Mouse (Mus musculus): ENCODE results near the gene Kif7. TPM values are rescaled to one million over a fixed set of nuclear protein-coding genes. Genes with fewer than 3 reads are reported as not detected.

Kif7 gene
- total RNA-seq (2021) = under 1 TPM; 0.52 to 0.71 TPM
- long read RNA-seq, experiment 1, partial matches to known transcripts = 0 of 1 reads
- long read RNA-seq, experiment 1, other reads (novel, unspliced or antisense) = 1 of 1 reads
- long read RNA-seq, experiment 2 = 0 reads

- intact Hi-C loops (cut with DNase I) = no loop called here
- peak; percentile 59 to 76 for DNase-seq
Observed at GRCm38 (mm10) chr7:79715187-79715981, at the start of gene Kif7. Gene Kif7, minus strand, starts transcription at chr7:79715720.

GRCm38 (mm10) chr7:79762106-79762505, 46.6 kb upstream of the Kif7 start:
- intact Hi-C loops (cut with DNase I) = no loop called here
- DNase-seq = no peak

GRCm38 (mm10) chr7:79761124-79761876, 45.8 kb upstream of the Kif7 start:
- DNase-seq = no peak
- intact Hi-C loops (cut with DNase I) = no loop called here

- intact Hi-C loops (cut with DNase I) = no loop called here
- no peak for DNase-seq
Observed at GRCm38 (mm10) chr7:79759766-79760165, 44.2 kb upstream of the Kif7 start.

- intact Hi-C loops (cut with DNase I) = no loop called here
- no peak for DNase-seq
Observed at GRCm38 (mm10) chr7:79758176-79758575, 42.7 kb upstream of the Kif7 start.

GRCm38 (mm10) chr7:79756334-79756733, 40.8 kb upstream of the Kif7 start:
- intact Hi-C loops (cut with DNase I) = no loop called here
- no peak for DNase-seq

- intact Hi-C loops (cut with DNase I) = no loop called here
- no peak for DNase-seq
Observed at GRCm38 (mm10) chr7:79749511-79749910, 34.0 kb upstream of the Kif7 start.

- intact Hi-C loops (cut with DNase I) = no loop called here
- no peak for DNase-seq
Observed at GRCm38 (mm10) chr7:79747659-79748058, 32.1 kb upstream of the Kif7 start.

- intact Hi-C loops (cut with DNase I) = no loop called here
- DNase-seq = no peak
Observed at GRCm38 (mm10) chr7:79744585-79744984, 29.1 kb upstream of the Kif7 start.

GRCm38 (mm10) chr7:79744051-79744450, 28.5 kb upstream of the Kif7 start:
- intact Hi-C loops (cut with DNase I) = no loop called here
- no peak for DNase-seq

- peak; percentile 57 for DNase-seq
- intact Hi-C loops (cut with DNase I) = no loop called here
Observed at GRCm38 (mm10) chr7:79742659-79743536, 27.4 kb upstream of the Kif7 start, which contains the start of the genes Pex11a and Wdr93. Gene Pex11a, minus strand, starts transcription at chr7:79743131. Gene Wdr93, plus strand, starts transcription at chr7:79743163.

- DNase-seq = no peak
- intact Hi-C loops (cut with DNase I) = no loop called here
Observed at GRCm38 (mm10) chr7:79742277-79742658, 26.7 kb upstream of the Kif7 start.

GRCm38 (mm10) chr7:79740279-79740678, 24.8 kb upstream of the Kif7 start:
- no peak for DNase-seq
- intact Hi-C loops (cut with DNase I) = no loop called here

- DNase-seq = no peak
- intact Hi-C loops (cut with DNase I) = no loop called here
Observed at GRCm38 (mm10) chr7:79738913-79739312, 23.4 kb upstream of the Kif7 start.

- DNase-seq = no peak
- intact Hi-C loops (cut with DNase I) = no loop called here
Observed at GRCm38 (mm10) chr7:79736511-79736910, 21.0 kb upstream of the Kif7 start.

GRCm38 (mm10) chr7:79734563-79734962, 19.0 kb upstream of the Kif7 start:
- DNase-seq = peak; percentile 32 to 54
- intact Hi-C loops (cut with DNase I) = no loop called here

GRCm38 (mm10) chr7:79732622-79733021, 17.1 kb upstream of the Kif7 start, which contains the start of gene Plin1:
Gene Plin1, minus strand, starts transcription at chr7:79732903.
- intact Hi-C loops (cut with DNase I) = no loop called here
- no peak for DNase-seq

- intact Hi-C loops (cut with DNase I) = no loop called here
- DNase-seq = no peak
Observed at GRCm38 (mm10) chr7:79731438-79731837, 15.9 kb upstream of the Kif7 start.

GRCm38 (mm10) chr7:79729743-79730370, 14.3 kb upstream of the Kif7 start:
- intact Hi-C loops (cut with DNase I) = loop anchor here (2.0 to 5.0 kb wide), 2 partner anchors 68 to 117 kb away; partner anchors contain the start of gene Ticrr
- no peak for DNase-seq

- DNase-seq = peak in 1 of 2 experiments; percentile 43
- intact Hi-C loops (cut with DNase I) = loop anchor here (2.0 to 5.0 kb wide), 2 partner anchors 67 to 116 kb away; partner anchors contain the start of gene Ticrr
Observed at GRCm38 (mm10) chr7:79729169-79729568, 13.6 kb upstream of the Kif7 start.

All from gastrocnemius, postnatal 36 days (tissue).